8 mouse cellular contexts compared by ENCODE assay signal in the genomic region with DNA sequence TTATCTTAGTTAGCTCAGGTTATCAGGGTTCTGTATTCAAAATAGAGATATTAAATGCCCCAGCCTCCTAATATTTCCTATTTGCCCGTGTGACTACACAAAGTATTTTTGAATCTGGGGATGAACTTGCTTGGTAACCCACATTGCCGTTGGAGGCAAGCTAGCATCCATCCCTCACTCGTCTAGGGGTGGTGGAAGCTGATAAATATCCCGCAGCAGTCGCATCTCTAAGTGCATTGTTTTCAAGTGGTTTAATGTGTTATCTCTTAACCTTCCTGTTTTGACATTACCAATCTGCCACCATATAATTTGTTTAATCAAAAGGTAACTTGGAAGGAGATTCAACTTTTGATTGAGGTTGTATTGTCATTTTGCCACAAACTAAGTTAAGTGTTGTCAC. TPM values are rescaled to one million over a fixed set of nuclear protein-coding genes. Genes with fewer than 3 reads are reported as not detected.
A peak's percentile ranks its signal among the peaks of the same experiment; 100 is the strongest.
DNase-seq lines count a peak whose midpoint lies in the region; ATAC-seq and TF ChIP-seq lines count a peak whose summit lies in the region.

No protein-coding gene starts in this region.

- no peaks in the 10 kb centered on the region for H3K9me3 ChIP-seq in heart, embryonic 16.5 days (replicated peaks; ENCODE audit: control insufficient read depth, low read length)
- no peaks in the 10 kb centered on the region for H3K9me3 ChIP-seq in hindbrain, embryonic 14.5 days (ENCODE audit: control insufficient read depth, low read length)
- H3K9me3 ChIP-seq in midbrain, embryonic 14.5 days (ENCODE audit: control insufficient read depth, low read length) = no peaks in the 10 kb centered on the region

- no peak overlapping the region for H3K27ac ChIP-seq in heart, embryonic 16.5 days (ENCODE audit: low read length)
- H3K27ac ChIP-seq in bone marrow macrophage, adult 2 months (ENCODE audit: insufficient read depth, low read depth, low read length) = no peak overlapping the region; the same call in 1 of the 2 replicates
- H3K27ac ChIP-seq in hindbrain, embryonic 14.5 days = no peak overlapping the region
- peak overlapping the region; percentile 99 for H3K27ac ChIP-seq in midbrain, embryonic 14.5 days (replicated peaks; ENCODE audit: low read depth, low read length)

- peak overlapping the region; percentile 99 for H3K9ac ChIP-seq in heart, embryonic 16.5 days (ENCODE audit: low read length)
- peak overlapping the region; percentile 99 for H3K9ac ChIP-seq in hindbrain, embryonic 14.5 days
- peak overlapping the region; percentile 99 for H3K9ac ChIP-seq in midbrain, embryonic 14.5 days (replicated peaks; ENCODE audit: low read length)

- H3K27me3 ChIP-seq in heart, embryonic 16.5 days (ENCODE audit: control insufficient read depth, insufficient read depth, low read length) = no peaks in the 10 kb centered on the region
- no peaks in the 10 kb centered on the region for H3K27me3 ChIP-seq in hindbrain, embryonic 14.5 days (ENCODE audit: control insufficient read depth, insufficient read depth, low read length)
- H3K27me3 ChIP-seq in midbrain, embryonic 14.5 days (ENCODE audit: control insufficient read depth, insufficient read depth, low read length) = no peaks in the 10 kb centered on the region

- no peak for TF ChIP-seq CTCF in bone marrow macrophage, adult 2 months (IDR thresholded peaks at IDR 0.05; ENCODE audit: low read depth, low read length)

- no peak for ATAC-seq in heart, embryonic 16.5 days (replicated peaks; ENCODE audit: extremely low read depth, insufficient read depth, low FRiP score)
- ATAC-seq in hindbrain, embryonic 14.5 days (ENCODE audit: low FRiP score) = no peak
- no peak for ATAC-seq in midbrain, embryonic 14.5 days (ENCODE audit: low FRiP score, low TSS enrichment)

- no peaks in the 10 kb centered on the region for H3K36me3 ChIP-seq in heart, embryonic 16.5 days (ENCODE audit: control insufficient read depth, insufficient read depth)
- 0 out of 2 replicates have a peak, but pooled peaks cover 3% of the 10 kb centered on the region for H3K36me3 ChIP-seq in hindbrain, embryonic 14.5 days (replicated peaks; ENCODE audit: control insufficient read depth, insufficient read depth)
- no peaks in the 10 kb centered on the region for H3K36me3 ChIP-seq in midbrain, embryonic 14.5 days (ENCODE audit: control insufficient read depth, insufficient read depth, low read length)

- H3K4me2 ChIP-seq in heart, embryonic 16.5 days (ENCODE audit: low read depth, low read length) = peak overlapping the region; percentile 71
- peak overlapping the region; percentile 68 for H3K4me2 ChIP-seq in hindbrain, embryonic 14.5 days (replicated peaks)
- peak overlapping the region; percentile 93 for H3K4me2 ChIP-seq in midbrain, embryonic 14.5 days (ENCODE audit: low read length)

- intact Hi-C loops in heart, postnatal 36 days (cut with DNase I) = loop anchor here (2.0 kb wide), 2 partner anchors 42 to 108 kb away; no protein-coding TSS in a partner anchor

- H3K4me1 ChIP-seq in heart, embryonic 16.5 days (ENCODE audit: control insufficient read depth, insufficient read depth, low read length) = peaks cover 32% of the 10 kb centered on the region
- H3K4me1 ChIP-seq in bone marrow macrophage, adult 2 months (ENCODE audit: control insufficient read depth, insufficient read depth, low read length) = peaks cover 23% of the 10 kb centered on the region
- H3K4me1 ChIP-seq in hindbrain, embryonic 14.5 days (replicated peaks; ENCODE audit: control insufficient read depth, insufficient read depth, low read length) = peaks cover 43% of the 10 kb centered on the region
- H3K4me1 ChIP-seq in midbrain, embryonic 14.5 days (ENCODE audit: control insufficient read depth, insufficient read depth, low read length) = peaks cover 34% of the 10 kb centered on the region

- DNase-seq in heart, postnatal 36 days = no peak
- peak; percentile 33 for DNase-seq in hindbrain, embryonic 14.5 days (ENCODE audit: low spot score)
- DNase-seq in midbrain, embryonic 14.5 days = peak; percentile 33
- DNase-seq in layer of hippocampus, postnatal 14 days (ENCODE audit: low spot score in 2 of 2) = no peak
- no peak for DNase-seq in right cerebral cortex, adult 18-20 months
- DNase-seq in urinary bladder, postnatal 25 days (ENCODE audit: low spot score) = no peak

- H3K4me3 ChIP-seq in heart, embryonic 16.5 days (ENCODE audit: low read length) = peak overlapping the region; percentile 91
- peak overlapping the region; percentile 79 for H3K4me3 ChIP-seq in bone marrow macrophage, adult 2 months (ENCODE audit: insufficient read depth, low read length)
- H3K4me3 ChIP-seq in hindbrain, embryonic 14.5 days (replicated peaks; ENCODE audit: low read length) = peak overlapping the region; percentile 97
- peak overlapping the region; percentile 95 for H3K4me3 ChIP-seq in midbrain, embryonic 14.5 days (replicated peaks; ENCODE audit: low read depth, low read length)

- under 1% methylated on average over 5 of the region's 5 CpGs for WGBS in heart, embryonic 16.5 days
- 0% methylated on average over 5 of the region's 5 CpGs for WGBS in hindbrain, embryonic 14.5 days
- WGBS in midbrain, embryonic 14.5 days = 0% methylated on average over 5 of the region's 5 CpGs

- TF ChIP-seq POLR2A in bone marrow macrophage, adult 2 months (IDR thresholded peaks at IDR 0.05; ENCODE audit: borderline replicate concordance, low read depth, low read length) = no peak

RNA-seq across cellular contexts. Expression of a gene that starts 2.2 kb away (rescaled TPM):
- polyA plus RNA-seq in heart, embryonic 16.5 days (2015; fragmentation: Nextera tagmentation; extraction: Ambion mirVana) = 33.8 and 37.2 TPM in 2 replicates
- total RNA-seq in heart, postnatal 36 days (2021) = 10 to 100 TPM; 52.3 to 55.6 TPM
- polyA plus RNA-seq in bone marrow macrophage, adult 2 months (2012; ENCODE audit: insufficient read depth, insufficient read length, missing spikeins) = 34.7 and 39.2 TPM in 2 replicates
- 164 and 171 TPM in 2 replicates for polyA plus RNA-seq in hindbrain, embryonic 14.5 days (2014; fragmentation: Nextera tagmentation; extraction: Ambion mirVana)
- 197 and 216 TPM in 2 replicates for polyA plus RNA-seq in midbrain, embryonic 14.5 days (2014; fragmentation: Nextera tagmentation; extraction: Ambion mirVana)
- total RNA-seq in layer of hippocampus, postnatal 14 days (2021) = 100 to 1,000 TPM; 189 to 199 TPM

Comparison
In these comparisons a context has a peak if more than half of its experiments do, and no peak if none do; other contexts are left out.
1. DNase-seq: peak in hindbrain, embryonic 14.5 days (single experiment) and midbrain, embryonic 14.5 days (single experiment); none in heart, postnatal 36 days (0 of 2), layer of hippocampus, postnatal 14 days (0 of 2), right cerebral cortex, adult 18-20 months (single experiment) and urinary bladder, postnatal 25 days (single experiment).
2. Peak in every context shown above with its lines, with median percentiles within 50 percentile points of each other: H3K4me2 ChIP-seq, H3K4me3 ChIP-seq and H3K9ac ChIP-seq.